Mouse (Mus musculus) layer of hippocampus, adult 8-10 months (tissue): ENCODE data around the gene Maml3. TPM values are rescaled to one million over a fixed set of nuclear protein-coding genes. Genes with fewer than 3 reads are reported as not detected.

Source experiments
- DNase-seq, 2 experiments: peaks; one replicate each; pipeline ENCODE4 v3.0.0; 2022; ENCODE audit warnings: low spot score in 2 of 2
- total RNA-seq, 4 experiments: library from RNA; stranded (reverse); gene quantifications; 2 replicates each; pipeline ENCODE4 v1.2.4; 2022

The Maml3 gene
- total RNA-seq, 4 experiments from 2014 or later, result 7.0 to 9.3 (median 8.0) TPM

- no peak for DNase-seq
These were observed 14.5 kb downstream of the Maml3 start for GRCm38 (mm10) chr3:52090230-52090873.

DNA sequence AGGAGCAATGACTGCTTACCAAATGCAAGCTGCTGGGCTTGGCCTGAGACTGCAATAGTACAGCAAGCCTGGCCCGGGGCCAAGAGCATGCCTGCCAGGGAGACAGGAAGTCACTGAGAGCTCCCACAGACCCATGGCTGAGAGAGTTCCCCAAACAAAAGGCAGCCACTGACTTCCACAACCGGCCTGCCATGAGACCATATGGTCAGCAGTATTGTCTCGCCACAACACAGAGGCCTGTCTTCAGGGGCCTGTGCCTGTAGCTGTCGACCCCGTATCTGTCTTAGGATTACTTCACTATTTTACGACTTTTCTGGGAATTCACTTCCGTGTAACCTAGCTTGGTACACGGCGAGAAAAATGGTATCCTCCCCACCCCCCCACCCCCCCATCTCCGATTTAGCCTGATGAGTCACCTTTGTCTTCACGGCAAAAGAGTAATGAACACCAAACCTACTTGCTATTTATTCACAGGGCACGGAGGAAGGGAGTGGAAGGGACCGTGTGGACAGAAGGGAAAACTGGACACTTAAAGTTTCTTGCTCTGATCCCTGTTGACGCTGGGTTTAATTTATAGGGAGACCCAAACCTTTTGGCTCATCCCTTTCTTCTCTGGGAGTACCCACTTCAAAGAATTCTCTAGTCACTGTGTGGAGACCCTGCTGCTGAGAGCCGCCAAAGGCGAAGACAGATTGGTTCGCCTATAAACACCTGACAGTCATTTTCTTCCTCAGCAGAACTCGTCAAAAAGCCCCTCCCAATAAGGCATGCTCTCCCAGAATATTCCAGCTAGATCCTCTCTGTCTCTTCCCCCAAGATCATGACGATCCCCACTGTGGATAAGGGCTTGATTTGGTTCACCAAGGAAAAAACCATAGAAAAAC, 16.2 kb downstream of the Maml3 start:
- DNase-seq, result peak; percentile 75 to 79

DNA sequence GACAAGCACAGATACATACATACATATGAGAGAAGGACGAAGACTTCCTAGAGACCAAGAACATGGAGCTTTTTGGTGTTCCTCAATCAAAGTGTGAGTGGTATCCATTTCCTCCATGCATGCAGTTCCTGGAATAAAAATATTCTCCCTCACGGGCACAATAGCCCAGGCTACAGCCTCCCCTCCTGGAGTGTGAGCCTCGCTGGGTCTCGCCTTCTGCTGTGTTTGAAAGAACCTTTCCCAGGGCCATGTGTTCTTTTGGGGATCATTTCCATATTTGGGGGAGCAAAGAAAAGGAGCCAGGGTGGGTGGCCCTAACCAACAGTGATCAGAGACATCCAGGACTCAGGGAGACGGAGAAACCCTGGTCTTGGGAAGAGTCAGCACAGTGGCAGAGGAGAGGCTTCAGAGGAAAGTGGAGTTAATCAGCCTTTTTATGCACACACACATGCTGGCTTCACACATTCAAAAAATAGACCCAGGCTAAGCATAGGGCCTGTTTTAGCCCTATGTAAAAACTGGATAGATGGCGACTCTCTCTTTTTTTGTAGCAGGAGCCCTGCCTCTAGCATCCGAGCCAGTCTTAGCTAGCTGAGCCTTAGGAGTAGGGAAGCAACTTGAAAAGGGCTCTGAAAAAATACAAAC, 17.1 kb downstream of the Maml3 start:
- DNase-seq, result no peak

- DNase-seq, result no peak
These were observed 26.1 kb downstream of the Maml3 start for GRCm38 (mm10) chr3:52078763-52079162.

DNA sequence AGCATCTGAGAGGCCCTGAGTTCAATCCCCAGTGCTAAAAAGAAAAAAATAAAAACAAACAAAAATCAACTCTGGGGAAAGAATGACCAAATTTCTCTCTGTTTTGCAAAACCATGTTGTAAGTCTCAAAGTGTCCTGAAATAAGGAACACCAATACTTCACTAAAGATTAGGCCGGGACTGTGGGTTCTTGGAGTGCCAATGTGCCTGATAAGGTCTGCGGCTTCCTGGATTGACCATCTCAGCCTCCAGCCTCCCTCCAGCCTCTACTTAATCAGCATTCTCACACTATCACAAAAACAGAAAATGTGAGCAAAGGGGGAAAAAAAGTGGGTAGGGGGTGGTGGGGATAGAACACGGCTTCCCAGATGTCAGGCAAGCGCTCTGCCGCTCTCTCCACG, 30.9 kb downstream of the Maml3 start:
- no peak for DNase-seq

GRCm38 (mm10) chr3:52071996-52072395, 32.9 kb downstream of the Maml3 start:
- DNase-seq, result no peak

- DNase-seq, result no peak
These were observed 34.8 kb downstream of the Maml3 start for GRCm38 (mm10) chr3:52070163-52070478.

DNA sequence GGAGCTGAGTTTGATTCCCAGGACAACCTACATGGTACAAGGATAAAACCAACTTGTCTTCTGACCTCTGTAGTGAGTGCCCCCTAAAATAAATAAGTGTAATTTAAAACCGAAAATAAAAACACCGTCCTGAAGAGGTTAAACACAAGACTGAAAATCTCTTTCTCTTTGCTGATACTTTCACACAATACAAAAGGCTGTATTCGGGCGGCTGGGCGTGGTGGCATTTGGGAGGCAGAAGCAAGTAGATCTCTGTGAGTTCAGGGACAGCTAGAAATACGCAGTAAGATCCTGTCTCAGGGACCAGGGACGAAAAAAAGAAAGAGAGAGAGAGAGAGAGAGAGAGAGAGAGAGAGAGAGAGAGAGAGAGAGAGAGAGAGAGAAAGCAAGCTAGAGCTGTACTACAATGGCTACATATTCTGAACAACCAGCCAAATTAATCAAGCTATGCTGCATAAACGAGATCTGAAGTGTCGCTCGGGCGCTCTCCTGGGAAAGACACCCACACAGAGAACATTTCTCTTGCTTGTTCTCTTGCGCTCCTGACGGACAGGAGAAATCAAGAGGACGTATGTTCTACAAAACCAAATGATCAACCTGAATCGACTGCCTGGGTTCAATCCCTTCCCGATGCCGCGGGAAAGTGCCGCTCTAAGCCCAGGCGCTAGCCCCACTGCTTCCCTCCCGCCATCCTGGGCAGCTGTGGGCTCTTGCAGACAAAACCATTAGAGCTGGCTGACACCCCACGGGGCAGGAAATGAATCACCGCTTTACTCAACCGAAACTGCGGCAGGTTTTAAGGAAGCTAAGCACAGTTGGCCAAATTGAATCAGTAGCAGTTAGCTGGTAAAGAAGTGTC, 35.3 kb downstream of the Maml3 start:
- peak; percentile 32 to 50 for DNase-seq

DNA sequence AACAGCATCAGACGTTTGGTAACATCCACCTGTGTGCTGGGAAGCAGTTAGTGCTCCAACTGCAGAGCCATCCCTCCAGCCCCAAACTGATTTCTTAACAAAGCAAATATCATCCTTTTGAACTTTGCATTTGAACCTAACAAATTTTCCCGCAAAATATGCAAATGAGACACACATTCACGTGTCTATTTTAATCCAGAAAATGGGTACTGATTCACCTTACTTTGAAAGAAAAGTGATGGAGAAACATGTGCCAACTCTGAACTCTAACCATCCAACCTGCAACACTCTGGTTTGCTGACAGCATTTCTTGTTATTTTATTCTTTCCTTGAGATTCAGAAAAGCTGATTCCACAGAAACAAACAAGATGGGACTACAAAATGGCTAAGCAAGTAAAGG, 36.0 kb downstream of the Maml3 start:
- DNase-seq, result no peak

- DNase-seq, result no peak
These were observed 37.7 kb downstream of the Maml3 start for GRCm38 (mm10) chr3:52067181-52067580.

DNA sequence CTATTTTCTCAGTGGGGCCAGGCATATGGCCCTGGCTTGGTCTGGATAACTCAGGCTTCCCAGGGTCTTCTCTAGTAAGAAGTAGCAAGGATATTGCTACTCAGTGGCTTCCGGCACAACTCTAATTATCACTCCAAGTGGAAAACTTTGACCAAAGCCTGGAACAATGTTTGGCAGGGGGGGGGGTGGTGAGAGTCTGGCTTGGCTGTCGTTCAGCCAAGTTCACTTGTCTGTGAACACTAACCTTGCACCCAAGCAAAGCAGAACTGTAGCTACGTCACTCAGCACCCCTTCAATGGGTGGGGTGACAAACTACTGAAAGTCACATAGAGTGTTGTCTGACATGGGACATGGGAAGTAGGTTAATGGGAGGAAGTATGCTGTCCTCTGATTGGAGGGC, 38.7 kb downstream of the Maml3 start:
- no peak for DNase-seq

- DNase-seq, result no peak
These were observed 41.6 kb downstream of the Maml3 start for GRCm38 (mm10) chr3:52063261-52063655.

- no peak for DNase-seq
These were observed 42.3 kb downstream of the Maml3 start for GRCm38 (mm10) chr3:52062389-52063260.

GRCm38 (mm10) chr3:52061472-52062388, 43.1 kb downstream of the Maml3 start:
- no peak for DNase-seq

DNA sequence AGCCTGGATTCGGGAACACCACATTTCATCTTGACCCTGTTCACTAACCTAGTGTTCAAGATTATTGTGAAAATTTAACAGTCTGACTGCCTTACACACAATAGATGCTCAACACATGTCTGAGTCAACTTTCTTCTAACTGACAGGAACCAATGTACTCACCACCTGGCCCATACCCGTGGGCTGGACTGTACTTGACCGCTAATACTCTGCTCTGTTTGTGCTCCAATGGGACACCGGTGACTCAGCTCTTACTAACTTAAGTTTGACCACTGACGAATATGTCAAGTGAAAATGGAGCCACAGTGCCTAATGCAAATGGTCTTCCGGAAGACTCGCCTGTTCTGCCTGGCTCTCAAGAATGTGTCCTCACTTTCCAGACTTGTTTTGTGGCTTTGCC, 44.0 kb downstream of the Maml3 start:
- DNase-seq, result no peak

DNA sequence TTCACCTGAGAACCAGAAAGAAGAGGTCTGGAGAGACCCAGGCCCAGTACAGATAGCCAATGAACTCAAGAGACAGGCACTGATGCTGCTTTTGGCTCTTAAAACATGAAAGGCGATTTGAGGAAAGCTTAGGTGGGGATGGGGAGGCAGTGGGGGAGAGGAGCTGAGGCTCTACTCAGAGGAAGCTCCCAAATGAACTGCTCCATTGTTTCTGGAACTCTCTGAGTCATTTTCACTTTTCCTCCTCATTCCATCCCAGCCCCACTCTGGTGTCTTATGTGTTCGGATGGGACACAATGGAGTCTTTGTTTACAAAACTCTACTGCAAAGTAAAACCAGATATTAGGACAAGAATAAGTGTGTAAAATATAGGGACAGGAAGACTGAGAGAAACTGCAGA, 53.1 kb downstream of the Maml3 start:
- DNase-seq, result no peak

DNA sequence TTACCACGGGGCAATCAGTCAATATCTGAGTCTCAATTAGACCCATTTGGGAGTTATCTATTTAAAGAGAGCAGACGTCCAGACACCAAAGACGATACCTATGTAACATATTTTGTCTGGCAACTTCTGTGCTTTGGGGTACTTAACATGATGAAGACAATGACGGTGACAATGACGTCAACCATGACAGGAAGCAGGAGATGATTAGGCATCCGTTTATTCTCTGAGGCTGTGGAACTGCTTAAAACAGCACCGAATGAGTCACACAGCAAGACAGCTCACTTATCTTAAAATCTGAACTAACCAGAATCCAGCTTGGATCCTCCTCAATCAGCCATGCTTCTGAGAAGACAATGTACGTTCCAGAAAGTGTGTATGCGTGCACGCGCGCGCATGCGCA, 56.8 kb downstream of the Maml3 start:
- DNase-seq, result no peak

GRCm38 (mm10) chr3:52047537-52047936, 57.3 kb downstream of the Maml3 start:
- no peak for DNase-seq

GRCm38 (mm10) chr3:52046895-52047372, 57.9 kb downstream of the Maml3 start:
- peak; percentile 88 to 90 for DNase-seq
